Mouse (Mus musculus) layer of hippocampus, adult 9-11 months (tissue): ENCODE data around the gene 4933409G03Rik.
"Not testable (repeated sequence)": the region's sequence is repeated elsewhere in the genome, so short reads cannot be mapped to it uniquely, and the experiment has no call there.

Experiments used
- DNase-seq: peaks from one replicate; pipeline ENCODE4 v3.0.0; 2022

The 4933409G03Rik gene

DNA sequence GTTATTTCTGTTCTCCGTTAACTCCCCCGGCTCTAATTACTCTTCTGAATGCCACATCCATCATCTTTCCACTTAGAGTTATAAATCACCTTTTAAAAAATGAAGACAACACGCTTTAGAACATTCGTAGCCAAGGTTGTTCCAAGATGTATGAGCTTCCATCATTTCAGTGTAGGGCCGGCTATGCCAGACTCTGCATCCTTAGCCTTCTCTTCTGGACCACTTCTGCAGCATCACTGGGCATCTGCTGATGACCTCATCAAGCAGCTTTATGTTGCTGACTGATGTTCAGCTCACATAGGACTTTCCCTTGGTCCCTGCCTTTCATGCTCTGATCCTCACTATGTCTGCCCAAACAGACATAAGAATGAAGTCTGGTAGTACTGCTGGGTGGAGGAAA, at the start of gene 4933409G03Rik:
TSS of gene 4933409G03Rik (plus strand) at position 301 of the 400 bp plus-strand sequence.
- DNase-seq = no peak

- DNase-seq = no peak
Observed at GRCm38 (mm10) chr2:68544190-68544589, 38.0 kb upstream of the 4933409G03Rik start.

DNA sequence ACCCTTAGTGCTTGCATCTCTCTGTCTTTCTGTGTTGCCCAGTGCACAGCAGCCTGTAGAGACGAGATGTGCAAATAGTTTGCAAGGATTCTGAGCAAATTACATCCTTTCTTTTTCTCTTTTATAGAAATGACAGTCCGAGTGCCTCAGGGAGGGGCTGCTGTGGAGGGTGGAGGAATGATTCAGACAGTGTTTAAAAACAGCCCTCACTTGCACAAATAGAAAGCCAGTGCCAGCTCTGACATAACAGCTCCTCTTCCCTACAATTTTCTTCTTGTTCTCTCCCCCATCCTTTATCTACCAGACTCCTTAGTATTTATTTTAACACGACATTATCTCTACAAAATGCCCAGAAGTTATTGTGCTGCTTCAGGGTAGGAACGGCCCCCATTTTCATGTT, 21.4 kb upstream of the 4933409G03Rik start:
- peak; percentile 9 for DNase-seq

- DNase-seq = peak; percentile 9
Observed at GRCm38 (mm10) chr2:68563331-68563730, 18.9 kb upstream of the 4933409G03Rik start.

DNA sequence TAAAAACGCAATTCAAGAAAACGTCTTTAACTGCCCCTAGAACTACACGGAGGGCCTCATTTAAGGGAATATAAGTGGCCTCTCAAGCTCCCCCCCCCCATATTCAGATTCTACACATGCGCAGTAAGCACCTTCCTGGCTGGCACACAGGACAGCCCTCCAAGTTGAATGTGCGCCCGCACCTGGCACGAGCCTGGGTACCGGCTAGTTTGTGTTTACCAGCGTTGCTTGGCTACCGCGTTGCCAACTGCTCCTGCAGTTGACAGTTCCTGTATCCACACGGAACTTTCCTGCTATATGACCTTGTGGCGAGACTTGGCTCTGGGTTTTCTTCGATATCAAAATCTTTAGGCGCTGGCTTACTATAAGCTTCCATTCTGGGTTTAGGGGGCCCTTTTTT, 13.9 kb upstream of the 4933409G03Rik start:
- peak; percentile 44 for DNase-seq

DNA sequence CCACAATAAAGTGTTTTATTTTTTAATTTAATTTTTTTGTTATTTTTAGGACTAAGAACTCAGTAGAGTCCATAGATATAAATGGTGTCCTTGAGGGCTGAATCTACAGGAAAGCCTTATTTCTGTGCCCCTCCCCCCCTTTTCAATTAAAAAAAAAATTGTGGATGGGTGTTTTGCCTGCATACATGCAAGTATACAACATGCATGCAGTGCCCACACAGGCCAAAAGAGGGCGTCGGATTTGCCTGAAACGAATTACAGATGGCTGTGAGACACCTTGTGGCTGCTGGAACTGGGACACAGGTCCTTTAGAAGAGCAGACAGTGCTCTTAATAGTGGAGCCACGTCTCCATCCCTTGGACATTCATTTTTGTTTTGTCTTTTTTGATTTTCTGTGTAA, 9.9 kb upstream of the 4933409G03Rik start:
- DNase-seq = no peak

DNA sequence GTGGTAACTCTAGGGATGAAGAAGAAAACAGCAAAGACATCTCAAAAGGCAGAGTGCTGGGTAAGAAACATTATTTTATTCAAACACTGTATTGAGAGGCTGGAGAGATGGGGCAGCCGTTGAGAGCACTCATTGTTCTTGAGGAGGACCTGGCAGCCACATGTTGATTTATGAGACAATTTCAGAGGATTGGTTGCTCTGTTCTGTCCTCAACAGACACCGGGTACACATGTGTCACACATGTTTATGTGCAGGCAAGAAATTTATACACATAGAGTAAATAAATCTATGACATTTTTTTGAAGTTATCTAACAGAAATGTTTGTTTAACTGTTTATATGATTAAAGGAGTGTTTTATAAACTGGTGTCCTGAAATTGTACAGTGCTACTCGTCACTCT, 10.6 kb downstream of the 4933409G03Rik start:
- DNase-seq = no peak

DNA sequence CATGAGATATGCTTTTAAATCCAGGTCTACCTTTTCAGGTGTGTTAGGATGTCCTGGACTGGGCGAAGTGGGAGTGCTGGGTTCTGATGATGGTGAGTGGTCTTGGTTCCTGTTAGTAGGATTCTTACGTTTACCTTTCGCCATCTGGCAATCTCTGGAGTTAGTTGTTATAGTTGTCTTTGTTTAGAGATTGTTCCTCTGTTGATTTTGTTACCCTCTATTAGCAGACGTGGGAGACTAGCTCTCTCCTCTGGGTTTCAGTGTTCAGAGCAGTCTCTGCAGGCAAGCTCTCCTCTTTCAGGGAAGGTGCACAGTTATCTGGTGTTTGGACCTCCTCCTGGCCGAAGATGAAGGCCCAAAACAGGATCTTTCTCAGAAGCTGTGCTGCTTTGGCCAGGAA, 74.0 kb downstream of the 4933409G03Rik start, which contains the start of gene 4932414N04Rik:
TSS of gene 4932414N04Rik (plus strand) at position 301 of the 400 bp plus-strand sequence.
- DNase-seq = not testable (repeated sequence)
